Comparison of ENCODE assay signal across 27 mouse cellular contexts in the genomic region with DNA sequence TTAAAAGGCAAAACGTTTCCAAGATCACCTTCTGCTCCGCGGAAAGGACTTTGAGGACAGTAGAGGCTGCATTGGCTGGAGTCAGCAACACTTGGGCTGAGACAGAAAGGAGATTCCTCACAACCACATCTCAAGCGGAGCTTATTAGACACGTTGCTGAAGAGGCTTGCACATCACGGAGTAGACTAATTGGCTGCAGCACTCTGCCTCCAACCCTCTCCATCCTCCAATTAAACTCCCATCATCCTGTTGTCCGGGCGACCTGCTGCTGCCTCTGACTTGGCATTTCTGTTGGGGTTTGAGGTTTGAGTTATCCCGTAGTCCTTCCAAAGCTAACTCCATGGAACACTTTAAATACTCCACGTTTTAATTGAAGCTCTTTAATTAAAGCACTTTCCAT.
DNase-seq lines count a peak whose midpoint lies in the region; ATAC-seq and TF ChIP-seq lines count a peak whose summit lies in the region.
"Had no signal": no experiment of that assay in that cellular context is flagged by ENCODE, and none has a peak within 500 bp of the region (broad histone marks: within the 10 kb centered on the region; RNA-seq: fewer than 3 reads in every experiment).

No protein-coding gene starts in this region.

- TF ChIP-seq CTCF in brain, embryonic 14.5 days (IDR thresholded peaks at IDR 0.05; ENCODE audit: borderline replicate concordance, extremely low read depth, insufficient read depth, insufficient read length): no peak

- no peak overlapping the region for H3K4me3 ChIP-seq in hindbrain, embryonic 13.5 days
- no peak overlapping the region for H3K4me3 ChIP-seq in hindbrain, embryonic 11.5 days (ENCODE audit: low read depth, low read length)
- no peak overlapping the region for H3K4me3 ChIP-seq in forebrain, embryonic 13.5 days
- no peak overlapping the region for H3K4me3 ChIP-seq in limb, embryonic 12.5 days (replicated peaks)
- H3K4me3 ChIP-seq: embryonic facial prominence, embryonic 12.5 days; intestine, embryonic 15.5 days; limb, embryonic 13.5 days; lung, embryonic 15.5 days had no signal

- no peak for TF ChIP-seq POLR2A in brain, embryonic 14.5 days (IDR thresholded peaks at IDR 0.05; ENCODE audit: borderline replicate concordance, extremely low read depth, insufficient read depth, insufficient read length, poor library complexity, severe bottlenecking)

- no peaks in the 10 kb centered on the region for H3K9me3 ChIP-seq in hindbrain, embryonic 13.5 days
- H3K9me3 ChIP-seq in hindbrain, embryonic 11.5 days (ENCODE audit: control insufficient read depth, low read length): no peaks in the 10 kb centered on the region
- no peaks in the 10 kb centered on the region for H3K9me3 ChIP-seq in forebrain, embryonic 13.5 days (replicated peaks)
- H3K9me3 ChIP-seq in limb, embryonic 12.5 days: no peaks in the 10 kb centered on the region
- H3K9me3 ChIP-seq: embryonic facial prominence, embryonic 12.5 days; intestine, embryonic 15.5 days; limb, embryonic 13.5 days; lung, embryonic 15.5 days had no signal

- peaks cover 8% of the 10 kb centered on the region; the same call in 1 of the 2 replicates for H3K36me3 ChIP-seq in hindbrain, embryonic 13.5 days
- no peaks in the 10 kb centered on the region for H3K36me3 ChIP-seq in hindbrain, embryonic 11.5 days (ENCODE audit: control insufficient read depth, insufficient read depth, low read length)
- H3K36me3 ChIP-seq in forebrain, embryonic 13.5 days (ENCODE audit: poor library complexity, severe bottlenecking): peaks cover 10% of the 10 kb centered on the region; the same call in 1 of the 2 replicates
- no peaks in the 10 kb centered on the region for H3K36me3 ChIP-seq in limb, embryonic 12.5 days
- H3K36me3 ChIP-seq: embryonic facial prominence, embryonic 12.5 days; intestine, embryonic 15.5 days; limb, embryonic 13.5 days; lung, embryonic 15.5 days had no signal

- no peak overlapping the region for H3K9ac ChIP-seq in hindbrain, embryonic 13.5 days
- H3K9ac ChIP-seq in hindbrain, embryonic 11.5 days (ENCODE audit: low read depth, low read length): no peak overlapping the region
- H3K9ac ChIP-seq in forebrain, embryonic 13.5 days: no peak overlapping the region
- no peak overlapping the region for H3K9ac ChIP-seq in limb, embryonic 12.5 days (replicated peaks)
- H3K9ac ChIP-seq: embryonic facial prominence, embryonic 12.5 days; intestine, embryonic 15.5 days; limb, embryonic 13.5 days; lung, embryonic 15.5 days had no signal

- no peak overlapping the region for H3K27ac ChIP-seq in hindbrain, embryonic 13.5 days
- H3K27ac ChIP-seq in hindbrain, embryonic 11.5 days (ENCODE audit: low read depth, low read length): no peak overlapping the region
- no peak overlapping the region for H3K27ac ChIP-seq in forebrain, embryonic 13.5 days
- H3K27ac ChIP-seq in limb, embryonic 12.5 days: no peak overlapping the region
- H3K27ac ChIP-seq: embryonic facial prominence, embryonic 12.5 days; intestine, embryonic 15.5 days; limb, embryonic 13.5 days; lung, embryonic 15.5 days had no signal

- H3K27me3 ChIP-seq in hindbrain, embryonic 13.5 days: no peaks in the 10 kb centered on the region
- H3K27me3 ChIP-seq in hindbrain, embryonic 11.5 days (ENCODE audit: control insufficient read depth, insufficient read depth, low read length): no peaks in the 10 kb centered on the region
- H3K27me3 ChIP-seq in forebrain, embryonic 13.5 days: no peaks in the 10 kb centered on the region; the same call in 1 of the 2 replicates
- H3K27me3 ChIP-seq in limb, embryonic 12.5 days: peaks cover 16% of the 10 kb centered on the region
- H3K27me3 ChIP-seq: intestine, embryonic 15.5 days; lung, embryonic 15.5 days had no signal

- no peak overlapping the region for H3K4me2 ChIP-seq in hindbrain, embryonic 13.5 days
- H3K4me2 ChIP-seq in hindbrain, embryonic 11.5 days (replicated peaks; ENCODE audit: low read depth, low read length): no peak overlapping the region
- 0 out of 2 replicates have a peak overlapping the region, but pooled peaks have one; percentile 4 for H3K4me2 ChIP-seq in forebrain, embryonic 13.5 days
- 0 out of 2 replicates have a peak overlapping the region, but pooled peaks have one; percentile 10 for H3K4me2 ChIP-seq in limb, embryonic 12.5 days
- H3K4me2 ChIP-seq: embryonic facial prominence, embryonic 12.5 days; intestine, embryonic 15.5 days; limb, embryonic 13.5 days; liver, embryonic 11.5 days; lung, embryonic 15.5 days; midbrain, embryonic 11.5 days had no signal

- 68% methylated on average over 10 of the region's 10 CpGs for WGBS in hindbrain, embryonic 13.5 days
- WGBS in hindbrain, embryonic 11.5 days: 74% methylated on average over 10 of the region's 10 CpGs
- WGBS in forebrain, embryonic 13.5 days: 30% methylated on average over 10 of the region's 10 CpGs
- 37% methylated on average over 10 of the region's 10 CpGs for WGBS in limb, embryonic 12.5 days

- peak; percentile 45; the same call in 1 of the 2 replicates for ATAC-seq in hindbrain, embryonic 13.5 days (ENCODE audit: low FRiP score)
- ATAC-seq in hindbrain, embryonic 11.5 days (ENCODE audit: low FRiP score): no peak
- no peak; the same call in 1 of the 2 replicates for ATAC-seq in forebrain, embryonic 13.5 days
- no peak for ATAC-seq in limb, embryonic 12.5 days (ENCODE audit: insufficient number of reproducible peaks, insufficient read depth, low FRiP score, low TSS enrichment, low read depth)
- ATAC-seq: CD4-positive, CD25-positive, alpha-beta regulatory T cell, adult 4 months; hindbrain, embryonic 16.5 days; intestine, embryonic 15.5 days had no signal

- H3K4me1 ChIP-seq in hindbrain, embryonic 13.5 days (replicated peaks): peaks cover 57% of the 10 kb centered on the region
- H3K4me1 ChIP-seq in hindbrain, embryonic 11.5 days (replicated peaks; ENCODE audit: control insufficient read depth, insufficient read depth, low read length): peaks cover 4% of the 10 kb centered on the region; the same call in 1 of the 2 replicates
- peaks cover 41% of the 10 kb centered on the region for H3K4me1 ChIP-seq in forebrain, embryonic 13.5 days
- H3K4me1 ChIP-seq in limb, embryonic 12.5 days (replicated peaks): peaks cover 29% of the 10 kb centered on the region
- H3K4me1 ChIP-seq: intestine, embryonic 15.5 days; lung, embryonic 15.5 days had no signal

- no peak for DNase-seq in hindbrain, embryonic 11.5 days (ENCODE audit: low spot score)
- peak; percentile 81 for DNase-seq in brain, embryonic 14.5 days (ENCODE audit: low read depth)
- DNase-seq in urinary bladder, postnatal 10 days (ENCODE audit: low spot score): no peak
- no peak for DNase-seq in thymus, postnatal 14 days
- DNase-seq: adrenal gland, postnatal 25 days; cerebellum, adult 18-20 months; cerebellum, postnatal 10 days; gastrocnemius, postnatal 10 days; heart, postnatal 14 days; kidney, adult 9 months; kidney, postnatal 14 days; layer of hippocampus, adult 9-11 months; lung, postnatal 36 days; right cerebral cortex, adult 18-20 months; spleen, adult 18-20 months; thymus, postnatal 25 days had no signal

Comparison
In these comparisons a context has a peak if more than half of its experiments do, and no peak if none do; other contexts are left out.
1. H3K4me2 ChIP-seq: peak in forebrain, embryonic 13.5 days (single experiment) and limb, embryonic 12.5 days (single experiment); none in hindbrain, embryonic 13.5 days (single experiment) and hindbrain, embryonic 11.5 days (single experiment).